ENCODE assay signal across 8 mouse cellular contexts in genomic region chr9:8002806-8003205, GRCm38 (mm10). TPM values are rescaled to one million over a fixed set of nuclear protein-coding genes. Genes with fewer than 3 reads are reported as not detected.
A peak's percentile ranks its signal among the peaks of the same experiment; 100 is the strongest.
DNase-seq lines count a peak whose midpoint lies in the region; ATAC-seq and TF ChIP-seq lines count a peak whose summit lies in the region.

No protein-coding gene starts in this region.

- no peak for TF ChIP-seq POLR2A in cerebellum, adult 2 months (IDR thresholded peaks at IDR 0.05; ENCODE audit: borderline replicate concordance, insufficient read depth, low read length)

- ATAC-seq in liver, embryonic 13.5 days (ENCODE audit: low read depth): no peak

- no peak for DNase-seq in cerebellum, adult 2 months
- DNase-seq in cerebellum, postnatal 36 days: no peak
- DNase-seq in forelimb bud, embryonic 11.5 days (ENCODE audit: low read depth, low spot score): peak; percentile 17
- DNase-seq in liver, embryonic 13.5 days: no peak
- peak; percentile 48 for DNase-seq in testis, postnatal 10 days (ENCODE audit: low spot score)
- DNase-seq in left cerebral cortex, postnatal 36 days (ENCODE audit: low spot score in 2 of 2): no peak
- DNase-seq in urinary bladder, adult 2 months (ENCODE audit: low spot score): no peak

- H3K9ac ChIP-seq in liver, embryonic 13.5 days: peak overlapping the region; percentile 44; the same call in 1 of the 2 replicates

- H3K4me3 ChIP-seq in cerebellum, adult 2 months (replicated peaks; ENCODE audit: insufficient read depth, low read depth, low read length): peak overlapping the region; percentile 60
- peak overlapping the region; percentile 85 for H3K4me3 ChIP-seq in E14TG2a.4 (replicated peaks; ENCODE audit: low read length)
- H3K4me3 ChIP-seq in liver, embryonic 13.5 days (replicated peaks): peak overlapping the region; percentile 62

- TF ChIP-seq CTCF in cerebellum, adult 2 months (IDR thresholded peaks at IDR 0.05; ENCODE audit: borderline replicate concordance, insufficient read depth, low read depth, low read length): no peak
- TF ChIP-seq CTCF in E14TG2a.4 (conservative IDR thresholded peaks at IDR 0.05; ENCODE audit: low read length): no peak

- H3K27me3 ChIP-seq in cerebellum, adult 2 months (ENCODE audit: control insufficient read depth, insufficient read depth, low read length): no peaks in the 10 kb centered on the region; the same call in 1 of the 2 replicates
- no peaks in the 10 kb centered on the region for H3K27me3 ChIP-seq in E14TG2a.4 (ENCODE audit: insufficient read depth, low read length)
- peaks cover 84% of the 10 kb centered on the region for H3K27me3 ChIP-seq in liver, embryonic 13.5 days

- H3K36me3 ChIP-seq in E14TG2a.4 (ENCODE audit: insufficient read depth, low read length): peaks cover 41% of the 10 kb centered on the region
- H3K36me3 ChIP-seq in liver, embryonic 13.5 days: 0 out of 2 replicates have a peak, but pooled peaks cover 2% of the 10 kb centered on the region

- peak overlapping the region; percentile 56 for H3K4me2 ChIP-seq in liver, embryonic 13.5 days

- 29% methylated on average over 12 of the region's 12 CpGs for WGBS in cerebellum, adult 2 months
- WGBS in liver, embryonic 13.5 days (ENCODE audit: insufficient replicate concordance): 6% methylated on average over 12 of the region's 12 CpGs

- no peak overlapping the region for H3K27ac ChIP-seq in cerebellum, adult 2 months (ENCODE audit: insufficient read depth, low read length)
- 0 out of 2 replicates have a peak overlapping the region, but pooled peaks have one; percentile 78 for H3K27ac ChIP-seq in liver, embryonic 13.5 days

- intact Hi-C loops in left cerebral cortex, postnatal 36 days (cut with DNase I): loop anchor here (5.0 kb wide), 2 partner anchors 39 to 41 kb away; partner anchors contain the start of gene Cfap300

- no peaks in the 10 kb centered on the region for H3K4me1 ChIP-seq in cerebellum, adult 2 months (ENCODE audit: control insufficient read depth, insufficient read depth, low read length)
- H3K4me1 ChIP-seq in E14TG2a.4 (replicated peaks; ENCODE audit: low read depth, low read length): peaks cover 76% of the 10 kb centered on the region
- H3K4me1 ChIP-seq in liver, embryonic 13.5 days (replicated peaks): no peaks in the 10 kb centered on the region; the same call in 1 of the 2 replicates

- no peaks in the 10 kb centered on the region for H3K9me3 ChIP-seq in E14TG2a.4 (ENCODE audit: low read length)
- no peaks in the 10 kb centered on the region for H3K9me3 ChIP-seq in liver, embryonic 13.5 days (replicated peaks)

RNA-seq across cellular contexts. Expression of gene Yap1, which starts 1.6 kb away (rescaled TPM):
- 8.5 and 10.0 TPM in 2 replicates for polyA plus RNA-seq in cerebellum, adult 2 months (2012; rRNA removed)
- polyA plus RNA-seq in liver, embryonic 13.5 days (2015; fragmentation: Nextera tagmentation; extraction: Ambion mirVana): 3.5 and 3.7 TPM in 2 replicates
- 10 to 100 TPM; 17.2 to 19.0 TPM for total RNA-seq in left cerebral cortex, postnatal 36 days (2021)
- polyA plus RNA-seq in urinary bladder, adult 2 months (2012; rRNA removed): 47.6 and 77.0 TPM in 2 replicates

RNA-seq across cellular contexts. Expression of gene Cfap300, which starts 39.8 kb away (rescaled TPM):
- polyA plus RNA-seq in cerebellum, adult 2 months (2012; rRNA removed): 4.9 and 5.1 TPM in 2 replicates
- polyA plus RNA-seq in liver, embryonic 13.5 days (2015; fragmentation: Nextera tagmentation; extraction: Ambion mirVana): 1.6 and 2.1 TPM in 2 replicates
- total RNA-seq in left cerebral cortex, postnatal 36 days (2021): 10 to 100 TPM in 1 of 2 experiments, 1 to 10 TPM in 1; 9.2 to 14.0 TPM
- 3.0 and 3.7 TPM in 2 replicates for polyA plus RNA-seq in urinary bladder, adult 2 months (2012; rRNA removed)

Comparison
In these comparisons a context has a peak if more than half of its experiments do, and no peak if none do; other contexts are left out.
1. DNase-seq: peak in forelimb bud, embryonic 11.5 days (single experiment) and testis, postnatal 10 days (single experiment); none in cerebellum, adult 2 months (0 of 2), cerebellum, postnatal 36 days (0 of 2), liver, embryonic 13.5 days (single experiment), left cerebral cortex, postnatal 36 days (0 of 2) and urinary bladder, adult 2 months (single experiment).
2. Peak in every context shown above with its lines, with median percentiles within 50 percentile points of each other: H3K4me3 ChIP-seq.